Mouse (Mus musculus): ENCODE measurements at regions not wholly inside any gene's neighbourhood (a gene's known extent, or its start where the extent isn't known, plus 50 kb on each side); places are given as distances from the start of the nearest gene placed in this dataset.
A peak's percentile ranks its signal among the peaks of the same experiment; 100 is the strongest.

DNA sequence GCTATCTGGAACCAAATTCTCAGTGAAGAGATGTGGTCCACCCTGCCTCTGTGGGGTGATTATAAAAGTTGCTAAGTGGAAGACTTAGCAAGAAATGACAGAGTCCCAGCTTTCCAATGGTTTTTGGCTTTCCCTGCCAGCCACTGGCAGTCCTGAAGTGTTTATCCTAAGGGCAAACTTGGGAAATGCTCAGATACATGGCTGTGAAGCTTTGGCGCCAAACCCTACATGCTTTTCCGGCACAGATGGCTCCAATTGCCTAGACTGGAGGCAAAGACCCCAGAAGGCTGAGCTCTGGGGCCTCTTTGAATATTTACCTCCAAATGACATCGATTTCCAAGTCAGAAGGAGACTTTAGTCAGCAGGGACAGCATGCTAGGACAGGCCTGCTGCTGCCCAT lies 174.4 kb downstream of the 4930564D02Rik start:
- no peaks in the 10 kb centered on the region for H3K27me3 ChIP-seq (ENCODE audit: insufficient read depth, low read length)
- no peaks in the 10 kb centered on the region for H3K36me3 ChIP-seq (replicated peaks)
- ATAC-seq (ENCODE audit: extremely low read depth, insufficient number of reproducible peaks, low FRiP score, poor library complexity, severe bottlenecking) (no peak), DNase-seq (ENCODE audit: low spot score) (no peak)
- H3K4me3 ChIP-seq (ENCODE audit: low read depth, low read length) = no peak overlapping the region
- TF ChIP-seq TAL1 (conservative IDR thresholded peaks at IDR 0.05; ENCODE audit: low read depth, low read length) (no peak), CTCF (IDR thresholded peaks at IDR 0.05; ENCODE audit: low read depth, low read length) (no peak)
- no peaks in the 10 kb centered on the region for H3K4me1 ChIP-seq (ENCODE audit: insufficient read depth, low read depth, low read length)
- no peaks in the 10 kb centered on the region for H3K9me3 ChIP-seq (replicated peaks)

- H3K4me1 ChIP-seq (ENCODE audit: insufficient read depth, low read depth, low read length) = no peaks in the 10 kb centered on the region
- no peak for TF ChIP-seq GATA1 (IDR thresholded peaks at IDR 0.05; ENCODE audit: borderline replicate concordance, low read length)
- no peak for TF ChIP-seq CTCF (IDR thresholded peaks at IDR 0.05; ENCODE audit: low read depth, low read length)
- TF ChIP-seq GATA2 (IDR thresholded peaks at IDR 0.05; ENCODE audit: borderline replicate concordance, low read depth, low read length) = no peak
- TF ChIP-seq TAL1 (conservative IDR thresholded peaks at IDR 0.05; ENCODE audit: low read depth, low read length) = no peak
- no peak for TF ChIP-seq POLR2AphosphoS5 (IDR thresholded peaks at IDR 0.05; ENCODE audit: insufficient replicate concordance, low read depth, low read length)
- no peak for DNase-seq (ENCODE audit: low spot score)
- no peaks in the 10 kb centered on the region for H3K27me3 ChIP-seq (ENCODE audit: insufficient read depth, low read length)
- H3K9me3 ChIP-seq (replicated peaks) = no peaks in the 10 kb centered on the region
- H3K4me3 ChIP-seq (ENCODE audit: low read depth, low read length) = no peak overlapping the region
- no peaks in the 10 kb centered on the region for H3K36me3 ChIP-seq (replicated peaks)
- ATAC-seq (ENCODE audit: extremely low read depth, insufficient number of reproducible peaks, low FRiP score, poor library complexity, severe bottlenecking) = no peak
These were observed 190.5 kb downstream of the 4930564D02Rik start for GRCm38 (mm10) chr3:105257096-105257495.

GRCm38 (mm10) chr3:105275241-105275640 lies 176.9 kb upstream of the Kcnd3 start:
- H3K4me1 ChIP-seq (ENCODE audit: insufficient read depth, low read depth, low read length) = no peaks in the 10 kb centered on the region
- ATAC-seq (ENCODE audit: extremely low read depth, insufficient number of reproducible peaks, low FRiP score, poor library complexity, severe bottlenecking) (no peak), DNase-seq (ENCODE audit: low spot score) (peak; percentile 2)
- H3K9me3 ChIP-seq (replicated peaks) = no peaks in the 10 kb centered on the region
- TF ChIP-seq TAL1 (conservative IDR thresholded peaks at IDR 0.05; ENCODE audit: low read depth, low read length) (no peak), CTCF (IDR thresholded peaks at IDR 0.05; ENCODE audit: low read depth, low read length) (no peak), POLR2AphosphoS5 (IDR thresholded peaks at IDR 0.05; ENCODE audit: insufficient replicate concordance, low read depth, low read length) (no peak)
- no peaks in the 10 kb centered on the region for H3K36me3 ChIP-seq (replicated peaks)
- H3K27me3 ChIP-seq (ENCODE audit: insufficient read depth, low read length) = no peaks in the 10 kb centered on the region
- H3K4me3 ChIP-seq (ENCODE audit: low read depth, low read length) = no peak overlapping the region

- Histone ChIP-seq H3K36me3 (replicated peaks) (no peaks in the 10 kb centered on the region), H3K4me3 (ENCODE audit: low read depth, low read length) (no peak overlapping the region), H3K9me3 (replicated peaks) (no peaks in the 10 kb centered on the region), H3K4me1 (ENCODE audit: insufficient read depth, low read depth, low read length) (no peaks in the 10 kb centered on the region), H3K27me3 (ENCODE audit: insufficient read depth, low read length) (no peaks in the 10 kb centered on the region)
- ATAC-seq (ENCODE audit: extremely low read depth, insufficient number of reproducible peaks, low FRiP score, poor library complexity, severe bottlenecking) (no peak), DNase-seq (ENCODE audit: low spot score) (no peak)
- TF ChIP-seq POLR2AphosphoS5 (IDR thresholded peaks at IDR 0.05; ENCODE audit: insufficient replicate concordance, low read depth, low read length) = no peak
- TF ChIP-seq GATA1 (IDR thresholded peaks at IDR 0.05; ENCODE audit: borderline replicate concordance, low read length) = no peak
- no peak for TF ChIP-seq CTCF (IDR thresholded peaks at IDR 0.05; ENCODE audit: low read depth, low read length)
- no peak for TF ChIP-seq GATA2 (IDR thresholded peaks at IDR 0.05; ENCODE audit: borderline replicate concordance, low read depth, low read length)
- TF ChIP-seq TAL1 (conservative IDR thresholded peaks at IDR 0.05; ENCODE audit: low read depth, low read length) = no peak
These were observed 171.2 kb upstream of the Kcnd3 start for GRCm38 (mm10) chr3:105280971-105281370.

DNA sequence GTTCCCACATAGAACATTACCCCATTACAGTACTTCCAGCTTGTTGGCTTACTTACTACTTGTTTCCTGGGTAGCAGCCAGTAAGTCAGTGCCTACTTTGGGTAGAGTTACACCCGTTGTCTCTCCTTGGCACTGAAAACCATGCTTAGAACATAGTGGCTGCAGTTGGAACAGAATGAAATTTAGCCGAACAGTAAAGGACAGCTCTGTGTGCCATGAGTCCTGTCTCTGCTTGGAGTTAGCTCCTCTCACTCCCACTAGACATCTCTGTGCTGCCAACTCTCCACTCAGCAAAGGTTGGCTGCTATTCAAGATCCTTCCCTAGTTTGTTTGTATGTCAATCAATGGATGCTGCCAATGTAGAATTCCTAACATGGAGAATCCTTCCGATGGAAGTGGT lies 170.4 kb upstream of the Kcnd3 start:
- H3K4me3 ChIP-seq (ENCODE audit: low read depth, low read length) = no peak overlapping the region
- H3K9me3 ChIP-seq (replicated peaks) = no peaks in the 10 kb centered on the region
- TF ChIP-seq TAL1 (conservative IDR thresholded peaks at IDR 0.05; ENCODE audit: low read depth, low read length) (no peak), CTCF (IDR thresholded peaks at IDR 0.05; ENCODE audit: low read depth, low read length) (no peak), POLR2AphosphoS5 (IDR thresholded peaks at IDR 0.05; ENCODE audit: insufficient replicate concordance, low read depth, low read length) (no peak)
- no peak for ATAC-seq (ENCODE audit: extremely low read depth, insufficient number of reproducible peaks, low FRiP score, poor library complexity, severe bottlenecking)
- DNase-seq (ENCODE audit: low spot score) = no peak
- H3K27me3 ChIP-seq (ENCODE audit: insufficient read depth, low read length) = no peaks in the 10 kb centered on the region
- no peaks in the 10 kb centered on the region for H3K4me1 ChIP-seq (ENCODE audit: insufficient read depth, low read depth, low read length)
- no peaks in the 10 kb centered on the region for H3K36me3 ChIP-seq (replicated peaks)

DNA sequence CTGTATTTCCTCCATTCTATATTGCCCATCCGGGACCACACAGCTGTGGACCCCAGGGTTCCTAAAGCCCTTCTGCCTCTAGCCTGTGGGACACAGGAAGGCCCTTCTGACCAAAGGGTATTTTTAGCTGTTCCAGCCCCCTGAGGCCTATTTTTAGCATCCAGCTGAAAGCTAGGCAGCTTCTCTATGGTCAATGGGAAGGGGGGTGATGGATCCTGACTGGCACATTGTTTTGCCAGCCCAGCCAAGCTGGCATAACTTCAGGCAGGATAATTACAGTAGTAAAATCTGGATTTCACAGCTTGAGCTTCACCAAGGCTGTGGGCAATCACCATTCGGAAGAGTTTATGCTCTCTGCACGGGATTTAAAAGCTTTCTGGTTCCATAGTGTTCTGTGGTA lies 153.9 kb upstream of the Kcnd3 start:
- H3K9me3 ChIP-seq (replicated peaks) = no peaks in the 10 kb centered on the region
- no peak for TF ChIP-seq GATA2 (IDR thresholded peaks at IDR 0.05; ENCODE audit: borderline replicate concordance, low read depth, low read length)
- TF ChIP-seq CTCF (IDR thresholded peaks at IDR 0.05; ENCODE audit: low read depth, low read length) = no peak
- no peak for TF ChIP-seq TAL1 (conservative IDR thresholded peaks at IDR 0.05; ENCODE audit: low read depth, low read length)
- TF ChIP-seq GATA1 (IDR thresholded peaks at IDR 0.05; ENCODE audit: borderline replicate concordance, low read length) = no peak
- TF ChIP-seq POLR2AphosphoS5 (IDR thresholded peaks at IDR 0.05; ENCODE audit: insufficient replicate concordance, low read depth, low read length) = no peak
- H3K27me3 ChIP-seq (ENCODE audit: insufficient read depth, low read length) = no peaks in the 10 kb centered on the region
- no peaks in the 10 kb centered on the region for H3K4me1 ChIP-seq (ENCODE audit: insufficient read depth, low read depth, low read length)
- ATAC-seq (ENCODE audit: extremely low read depth, insufficient number of reproducible peaks, low FRiP score, poor library complexity, severe bottlenecking) (no peak), DNase-seq (ENCODE audit: low spot score) (no peak)
- no peaks in the 10 kb centered on the region for H3K36me3 ChIP-seq (replicated peaks)
- no peak overlapping the region for H3K4me3 ChIP-seq (ENCODE audit: low read depth, low read length)

All from G1E (cell line).